Mouse (Mus musculus): ENCODE measurements around the gene Gm21992.

GRCm38 (mm10) chr19:4803283-4803682, 8.1 kb downstream of the Gm21992 start:
- no peak for TF ChIP-seq ZC3H11A (IDR thresholded peaks at IDR 0.05; ENCODE audit: borderline replicate concordance, low read depth, low read length)
- TF ChIP-seq MAFK (IDR thresholded peaks at IDR 0.05; ENCODE audit: insufficient read depth, low read depth, low read length): no peak
- no peak for TF ChIP-seq ZNF384 (IDR thresholded peaks at IDR 0.05; ENCODE audit: low read depth, low read length)
